Mouse (Mus musculus) bone marrow, adult 2 months (tissue): ENCODE data around the gene Epc2. TPM values are rescaled to one million over a fixed set of nuclear protein-coding genes. Genes with fewer than 3 reads are reported as not detected.
A peak's percentile ranks its signal among the peaks of the same experiment; 100 is the strongest.

ENCODE experiments used
- H3K27ac ChIP-seq: fragments of 200-500 bp; 2 replicates; pipeline ENCODE4 v1.5.1; 2012; ENCODE audit warnings: low read depth, mild to moderate bottlenecking, control low read depth, inconsistent platforms, low read length; ENCODE audit not compliant: control insufficient read depth, poor library complexity, insufficient read depth
- H3K4me1 ChIP-seq: fragments of 200-500 bp; 2 replicates; pipeline ENCODE4 v1.6.1; 2011; ENCODE audit warnings: low read length; ENCODE audit not compliant: control insufficient read depth, insufficient read depth
- H3K4me3 ChIP-seq: fragments of 200-500 bp; replicated peaks from 2 replicates; pipeline ENCODE3; 2011; ENCODE audit warnings: mild to moderate bottlenecking, low read depth, low read length, control low read depth; ENCODE audit not compliant: control insufficient read depth
- CTCF ChIP-seq: fragments of 200-500 bp; IDR thresholded peaks from 2 replicates; pipeline ENCODE4 v1.5.1; 2011; ENCODE audit warnings: low read length, control low read depth; ENCODE audit not compliant: control insufficient read depth, insufficient read depth
- POLR2A ChIP-seq: fragments of 200-500 bp; IDR thresholded peaks from 2 replicates; pipeline ENCODE4 v1.6.1; 2011; ENCODE audit warnings: low read depth, mild to moderate bottlenecking, control low read depth, low read length, borderline replicate concordance; ENCODE audit not compliant: control insufficient read depth
- WGBS: fragments of 180-500 bp; shearing (Covaris S2); methylation state at CpG from one replicate; pipeline ENCODE4 v1.1.7; 2018; 5-methylcytosine and 5-hydroxymethylcytosine counted together
- polyA plus RNA-seq: library from polyadenylated mRNA; stranded (reverse); fragments of >200 nt; gene quantifications from 2 replicates; pipeline ENCODE4 v1.2.4, GENCODE M21; 2011; ENCODE audit warnings: low replicate concordance; ENCODE audit not compliant: missing spikeins, insufficient read depth, insufficient read length

The Epc2 gene
- polyA plus RNA-seq, 1 experiment = 19.3 TPM

- 6% methylated on average over 4 of the region's 4 CpGs for WGBS
- Histone ChIP-seq H3K4me1 (peaks cover 4% of the 10 kb centered on the region; the same call in 1 of the 2 replicates), H3K4me3 (peak overlapping the region; percentile 41), H3K27ac (no peak overlapping the region)
- no peak for TF ChIP-seq POLR2A
- no peak for TF ChIP-seq CTCF
Measured at GRCm38 (mm10) chr2:49424788-49425187, 26.5 kb upstream of the Epc2 start.

GRCm38 (mm10) chr2:49426175-49426574, 25.1 kb upstream of the Epc2 start:
- H3K27ac ChIP-seq = no peak overlapping the region
- WGBS = 90% methylated on average over 10 of the region's 10 CpGs
- peaks cover 2% of the 10 kb centered on the region; the same call in 1 of the 2 replicates for H3K4me1 ChIP-seq
- TF ChIP-seq POLR2A (no peak), CTCF (no peak)
- no peak overlapping the region for H3K4me3 ChIP-seq

- no peak overlapping the region for H3K27ac ChIP-seq
- WGBS = 58% methylated on average over 1 of the region's 1 CpGs
- H3K4me3 ChIP-seq = no peak overlapping the region
- TF ChIP-seq POLR2A (no peak), CTCF (no peak)
- H3K4me1 ChIP-seq = no peaks in the 10 kb centered on the region; the same call in 1 of the 2 replicates
Measured at GRCm38 (mm10) chr2:49431015-49431414, 20.3 kb upstream of the Epc2 start.

GRCm38 (mm10) chr2:49433211-49433610, 18.1 kb upstream of the Epc2 start:
- WGBS = 88% methylated on average over 9 of the region's 9 CpGs
- H3K4me1 ChIP-seq = no peaks in the 10 kb centered on the region; the same call in 1 of the 2 replicates
- no peak for TF ChIP-seq POLR2A
- TF ChIP-seq CTCF = no peak
- no peak overlapping the region for H3K27ac ChIP-seq
- H3K4me3 ChIP-seq = no peak overlapping the region

GRCm38 (mm10) chr2:49446238-49446637, 5.0 kb upstream of the Epc2 start:
- Histone ChIP-seq H3K4me1 (no peaks in the 10 kb centered on the region), H3K4me3 (no peak overlapping the region), H3K27ac (no peak overlapping the region)
- TF ChIP-seq CTCF (no peak), POLR2A (no peak)
- 58% methylated on average over 2 of the region's 2 CpGs for WGBS

- Histone ChIP-seq H3K4me1 (no peaks in the 10 kb centered on the region), H3K27ac (no peak overlapping the region), H3K4me3 (no peak overlapping the region)
- 78% methylated on average over 8 of the region's 8 CpGs for WGBS
- TF ChIP-seq CTCF (no peak), POLR2A (no peak)
Measured at GRCm38 (mm10) chr2:49447586-49448475, 3.5 kb upstream of the Epc2 start.

- H3K4me1 ChIP-seq = no peaks in the 10 kb centered on the region
- TF ChIP-seq POLR2A (no peak), CTCF (no peak)
- peak overlapping the region; percentile 85 for H3K4me3 ChIP-seq
- 15% methylated on average over 4 of the region's 4 CpGs for WGBS
- peak overlapping the region; percentile 98 for H3K27ac ChIP-seq
Measured at GRCm38 (mm10) chr2:49450467-49450866, 819 bp upstream of the Epc2 start.

- Histone ChIP-seq H3K4me1 (no peaks in the 10 kb centered on the region; the same call in 1 of the 2 replicates), H3K27ac (peak overlapping the region; percentile 98), H3K4me3 (peak overlapping the region; percentile 85)
- WGBS = under 1% methylated on average over 54 of the region's 64 CpGs
- TF ChIP-seq CTCF (no peak), POLR2A (peak; percentile 43; the same call in 1 of the 2 replicates)
Measured at GRCm38 (mm10) chr2:49451637-49452211, 438 bp downstream of the Epc2 start.
